Mouse (Mus musculus): Measurements from ENCODE around the gene Gm17727. TPM values are rescaled to one million over a fixed set of nuclear protein-coding genes. Genes with fewer than 3 reads are reported as not detected.
"Not testable (repeated sequence)": the region's sequence is repeated elsewhere in the genome, so short reads cannot be mapped to it uniquely, and the experiment has no call there.

Gm17727 gene
- total RNA-seq (2022), result not detected

- DNase-seq, result no peak
Observed at GRCm38 (mm10) chr9:35778009-35778408, at the start of gene Gm17727. Gm17727 (minus strand) TSS chr9:35778109.

- not testable (repeated sequence) for DNase-seq
Observed at GRCm38 (mm10) chr9:35817881-35818280, 40.0 kb upstream of the Gm17727 start.

- DNase-seq, result no peak
Observed at GRCm38 (mm10) chr9:35798146-35798545, 20.2 kb upstream of the Gm17727 start.

- DNase-seq, result no peak
Observed at GRCm38 (mm10) chr9:35790001-35790400, 12.1 kb upstream of the Gm17727 start, which contains the start of the genes Gm27235 and D730048I06Rik. Gm27235 (minus strand) TSS chr9:35790101. D730048I06Rik (minus strand) TSS chr9:35790112.

- DNase-seq, result no peak
Observed at GRCm38 (mm10) chr9:35756843-35757242, 21.1 kb downstream of the Gm17727 start.

- no peak for DNase-seq
Observed at GRCm38 (mm10) chr9:35740749-35741148, 37.2 kb downstream of the Gm17727 start, which contains the start of gene Gm17677. Gm17677 (plus strand) TSS chr9:35741049.

Other genes starting within 250 kb of the Gm17727 start
- gene Ddx25, start 219.6 kb downstream of the Gm17727 start, total RNA-seq (2022), result 1 to 10 TPM; 1.2 to 2.0 (median 1.3) TPM
- 10 to 100 TPM; 12.5 to 15.0 (median 14.5) TPM for gene Pus3, start 219.5 kb downstream of the Gm17727 start, total RNA-seq (2022)
- under 1 TPM in 3 of 4 experiments, not detected in 1; 0.17 to 0.46 (median 0.30) TPM for gene Pate2, start 207.8 kb downstream of the Gm17727 start, total RNA-seq (2022)
- 1 to 10 TPM; 4.2 to 4.8 (median 4.6) TPM for gene Hyls1, start 207.7 kb downstream of the Gm17727 start, total RNA-seq (2022)
- not detected for gene Pate4, start 166.2 kb downstream of the Gm17727 start, total RNA-seq (2022)
- not detected for gene Pate3, start 129.9 kb downstream of the Gm17727 start, total RNA-seq (2022)
- not detected for gene Pate1, start 90.7 kb downstream of the Gm17727 start, total RNA-seq (2022)
- gene Gm17677, start 37.1 kb downstream of the Gm17727 start, total RNA-seq (2022), result not detected
- not detected for gene Gm27235, start 12.0 kb upstream of the Gm17727 start, total RNA-seq (2022)
- gene D730048I06Rik, start 12.0 kb upstream of the Gm17727 start, total RNA-seq (2022), result not detected
- gene 9230110F15Rik, start 66.0 kb upstream of the Gm17727 start, total RNA-seq (2022), result not detected
- gene 9230113P08Rik, start 130.3 kb upstream of the Gm17727 start, total RNA-seq (2022), result not detected

All from adrenal gland, adult 8-10 months (tissue).